Mouse (Mus musculus): ENCODE results near the gene Irf2.

The Irf2 gene

GRCm38 (mm10) chr8:46801153-46801684, 61.7 kb downstream of the Irf2 start:
- DNase-seq (ENCODE audit: low spot score in 2 of 2): no peak

- DNase-seq (ENCODE audit: low spot score in 2 of 2): no peak
Measured at GRCm38 (mm10) chr8:46802009-46802408, 62.5 kb downstream of the Irf2 start.

GRCm38 (mm10) chr8:46804721-46805120, 65.2 kb downstream of the Irf2 start:
- no peak for DNase-seq (ENCODE audit: low spot score in 2 of 2)

GRCm38 (mm10) chr8:46811021-46811622, 71.6 kb downstream of the Irf2 start:
- DNase-seq (ENCODE audit: low spot score in 2 of 2): peak; percentile 6 to 30

GRCm38 (mm10) chr8:46811944-46812343, 72.4 kb downstream of the Irf2 start:
- DNase-seq (ENCODE audit: low spot score in 2 of 2): no peak

DNA sequence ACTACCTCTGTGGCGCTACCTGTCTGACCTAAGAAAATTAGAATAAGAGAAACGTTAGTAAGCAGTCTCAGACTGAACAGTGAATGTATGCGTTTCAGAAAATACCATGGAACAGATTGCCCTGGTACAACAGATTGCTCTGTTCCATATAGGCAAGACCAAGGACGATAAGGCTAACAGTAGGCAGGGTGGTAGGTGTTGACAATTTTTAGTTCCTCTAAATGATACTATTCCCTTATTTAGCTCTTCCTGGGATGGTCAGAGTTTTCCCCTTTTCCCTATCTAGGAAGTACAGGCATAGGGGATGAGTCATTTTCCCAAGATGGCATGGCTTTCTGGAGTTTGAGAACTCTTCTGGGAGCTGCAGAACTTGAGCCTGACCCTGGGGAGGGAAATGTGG, 73.4 kb downstream of the Irf2 start:
- no peak for DNase-seq (ENCODE audit: low spot score in 2 of 2)

GRCm38 (mm10) chr8:46818106-46818989, 78.8 kb downstream of the Irf2 start:
- no peak for DNase-seq (ENCODE audit: low spot score in 2 of 2)

DNA sequence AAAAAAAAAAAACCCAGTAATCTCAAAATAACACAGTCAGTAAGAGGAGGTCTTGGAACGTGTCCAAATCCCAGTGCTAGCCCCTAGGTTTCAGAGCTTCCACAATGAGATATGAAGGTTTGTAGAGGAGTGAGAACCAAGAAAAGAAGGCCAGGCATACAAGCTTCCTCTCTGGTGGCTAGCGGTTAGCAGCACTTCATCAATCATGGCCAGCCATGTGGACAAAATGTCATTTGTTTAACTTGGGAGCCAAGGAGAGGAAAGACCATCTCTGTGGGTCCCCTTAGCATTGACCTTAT, 79.4 kb downstream of the Irf2 start:
- DNase-seq (ENCODE audit: low spot score in 2 of 2): no peak

GRCm38 (mm10) chr8:46828734-46829413, 89.3 kb downstream of the Irf2 start:
- DNase-seq (ENCODE audit: low spot score in 2 of 2): no peak

DNA sequence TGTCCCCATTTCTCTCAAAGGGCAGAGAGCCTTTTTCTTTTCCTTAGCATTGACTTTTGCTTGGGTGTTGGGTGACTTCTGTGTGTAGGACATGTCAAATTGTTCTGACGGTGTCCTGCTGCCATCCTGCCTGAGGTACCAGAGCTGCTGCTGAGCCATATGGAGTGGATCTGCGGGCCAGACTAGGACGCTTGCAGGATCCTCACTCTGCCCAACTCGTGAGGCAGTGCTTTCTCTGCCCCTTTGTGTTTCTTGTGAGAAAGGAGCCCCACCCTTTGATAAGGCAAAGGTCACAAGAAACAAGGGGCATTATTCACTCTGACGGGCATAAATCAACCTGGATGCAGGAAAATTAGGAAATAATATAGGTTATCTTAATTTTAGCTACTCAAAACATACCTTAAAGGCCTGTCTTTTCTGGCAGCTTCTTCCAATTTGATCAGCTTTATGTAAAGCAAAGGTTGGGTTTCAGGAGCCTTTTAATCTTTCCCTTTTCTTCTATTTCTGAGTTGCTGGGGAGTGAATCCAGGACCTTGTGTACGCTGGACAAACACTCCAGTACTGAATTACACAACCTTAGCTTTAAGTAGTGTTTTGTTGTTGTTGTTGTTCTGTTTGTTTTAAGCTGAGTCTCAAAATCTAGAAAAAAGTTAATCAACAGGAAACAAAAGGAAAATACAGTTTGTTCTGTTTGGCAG, 90.0 kb downstream of the Irf2 start:
- no peak for DNase-seq (ENCODE audit: low spot score in 2 of 2)

DNA sequence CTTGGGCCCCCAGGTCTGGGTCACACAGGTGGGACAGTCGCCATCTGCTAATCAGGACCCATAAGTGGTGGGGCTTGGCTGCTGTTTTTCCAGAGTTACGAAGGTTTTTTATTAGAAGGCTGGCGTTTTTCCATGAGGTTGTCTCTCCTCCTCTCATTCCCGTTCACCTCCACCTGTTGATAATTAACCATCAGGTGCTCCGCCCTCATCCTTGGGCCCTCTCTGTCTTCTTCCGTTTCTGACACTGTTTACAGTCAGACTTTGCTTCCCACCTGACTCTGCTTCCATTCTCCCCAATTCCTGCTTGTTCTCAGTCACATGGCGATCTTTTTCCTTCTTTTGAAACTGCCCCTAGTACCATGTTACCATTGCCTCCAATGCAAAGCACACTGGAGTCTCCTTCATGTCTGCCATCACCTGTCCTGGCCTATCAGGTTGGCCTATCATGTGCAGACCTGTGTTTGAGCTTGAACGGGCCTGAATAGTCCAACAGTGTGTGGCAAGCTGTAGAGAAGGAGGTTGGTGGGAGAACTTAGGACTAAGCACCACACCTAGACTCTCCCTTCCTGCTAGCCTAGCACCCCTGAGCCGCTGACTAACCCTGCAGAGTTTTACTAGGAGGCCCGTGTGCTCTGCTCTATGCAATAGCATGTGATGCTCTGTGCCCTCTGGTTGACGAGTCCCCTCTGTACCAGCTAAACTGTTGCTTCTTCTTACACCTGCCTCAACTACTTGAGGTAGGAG, 90.8 kb downstream of the Irf2 start:
- no peak for DNase-seq (ENCODE audit: low spot score in 2 of 2)

DNA sequence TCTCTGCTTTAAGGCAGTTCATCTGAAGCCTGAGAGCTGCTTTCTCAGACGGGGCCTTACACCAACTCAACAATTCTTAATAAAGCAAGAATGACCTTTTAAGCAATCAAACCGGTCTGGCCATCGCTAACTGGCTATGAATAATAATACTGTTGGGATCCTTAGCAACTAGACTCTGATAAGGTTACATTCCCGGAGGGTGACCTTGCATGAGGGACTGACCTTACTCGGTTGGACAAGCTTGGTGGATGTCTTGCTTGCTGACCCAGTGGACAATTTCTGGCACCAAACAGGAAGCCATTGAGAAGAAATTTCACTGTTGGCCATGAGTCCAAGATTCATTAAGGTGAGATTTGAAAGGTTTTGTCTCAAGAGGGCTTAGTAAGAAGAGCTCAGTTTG, 92.4 kb downstream of the Irf2 start:
- DNase-seq (ENCODE audit: low spot score in 2 of 2): no peak

DNA sequence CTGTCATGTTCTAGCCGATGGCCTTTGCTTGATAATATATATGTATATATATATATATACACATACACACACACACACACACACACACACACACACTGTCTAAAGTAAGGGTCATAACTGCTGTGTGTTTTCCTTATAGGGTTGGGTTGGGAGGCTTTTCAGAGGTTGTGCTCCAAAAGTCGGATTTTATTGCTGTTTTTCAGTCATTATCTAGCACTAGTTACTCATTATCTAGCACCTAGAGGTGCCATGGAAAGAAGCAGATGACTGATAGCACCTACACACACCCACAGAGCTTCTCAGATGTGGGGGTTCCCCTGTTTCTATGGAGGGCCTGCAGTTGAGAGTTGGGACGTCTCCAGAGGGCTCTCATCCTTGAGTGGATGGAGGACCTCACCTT, 92.9 kb downstream of the Irf2 start:
- no peak for DNase-seq (ENCODE audit: low spot score in 2 of 2)

GRCm38 (mm10) chr8:46833763-46834162, 94.2 kb downstream of the Irf2 start:
- no peak for DNase-seq (ENCODE audit: low spot score in 2 of 2)

DNA sequence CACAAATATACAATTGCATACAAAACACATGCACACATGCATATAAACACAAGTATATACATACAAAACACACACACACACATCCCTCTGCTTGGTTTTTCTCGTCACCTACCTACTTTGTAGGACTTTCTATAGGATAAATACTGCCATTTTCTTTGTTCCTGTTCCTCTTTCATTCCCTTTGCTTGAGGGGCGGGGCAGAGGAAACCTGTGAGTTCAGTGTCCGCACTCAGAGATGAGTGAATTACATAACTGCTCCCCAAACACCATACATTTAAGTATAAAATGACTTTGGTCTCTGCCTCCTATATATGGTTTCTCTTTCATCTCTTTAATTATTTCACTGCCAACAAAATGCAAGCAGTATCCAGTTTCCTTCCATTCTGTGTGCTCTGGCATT, 94.9 kb downstream of the Irf2 start:
- no peak for DNase-seq (ENCODE audit: low spot score in 2 of 2)

DNA sequence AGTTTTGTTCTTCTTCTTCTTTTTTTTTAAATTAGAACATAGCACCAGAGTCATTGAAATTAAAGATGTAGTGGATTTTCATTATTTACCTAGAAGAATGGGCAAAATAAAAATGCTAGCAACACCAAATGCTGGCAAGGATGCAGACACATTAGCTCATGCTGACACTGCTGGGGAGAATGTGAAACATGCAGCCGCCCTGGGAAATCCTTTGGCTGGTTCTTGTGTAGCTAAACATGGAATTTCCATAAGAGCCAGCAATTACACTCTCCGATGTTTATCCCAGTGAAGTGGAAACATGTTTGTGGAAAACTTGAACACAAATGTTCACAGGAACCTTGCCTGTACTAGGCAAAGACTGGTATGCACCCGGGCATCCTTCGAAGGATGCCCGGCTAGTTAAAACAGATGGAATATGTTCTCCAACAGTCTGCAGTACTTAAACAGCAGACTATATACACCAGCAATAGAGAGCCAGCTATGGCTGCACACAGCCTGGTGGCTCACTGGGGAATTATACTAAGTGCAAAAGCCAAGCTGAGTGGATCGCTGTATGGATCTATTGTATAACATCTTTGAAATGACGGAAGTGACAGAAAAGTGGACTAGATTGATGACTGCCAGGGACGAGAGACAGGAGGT, 96.6 kb downstream of the Irf2 start:
- no peak for DNase-seq (ENCODE audit: low spot score in 2 of 2)

DNA sequence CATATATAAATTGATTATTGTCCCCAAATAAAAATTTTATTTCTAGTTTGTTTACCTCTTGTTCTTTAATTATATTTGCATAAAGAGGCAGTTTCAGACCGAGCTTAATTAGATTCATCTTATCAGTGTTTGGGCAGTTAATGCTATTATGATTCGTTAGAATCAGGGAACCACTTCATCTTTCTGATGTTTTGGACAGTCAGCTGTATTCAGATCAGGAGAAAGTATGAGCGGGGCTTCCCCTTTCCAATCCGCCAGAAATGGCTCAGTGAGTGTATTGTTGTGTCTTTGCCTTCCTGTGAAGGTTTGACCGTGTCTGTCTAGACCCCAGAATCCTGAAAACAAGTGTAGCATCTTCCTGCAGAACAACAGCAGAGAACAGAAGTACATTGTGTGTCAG, 97.4 kb downstream of the Irf2 start:
- no peak for DNase-seq (ENCODE audit: low spot score in 2 of 2)

DNA sequence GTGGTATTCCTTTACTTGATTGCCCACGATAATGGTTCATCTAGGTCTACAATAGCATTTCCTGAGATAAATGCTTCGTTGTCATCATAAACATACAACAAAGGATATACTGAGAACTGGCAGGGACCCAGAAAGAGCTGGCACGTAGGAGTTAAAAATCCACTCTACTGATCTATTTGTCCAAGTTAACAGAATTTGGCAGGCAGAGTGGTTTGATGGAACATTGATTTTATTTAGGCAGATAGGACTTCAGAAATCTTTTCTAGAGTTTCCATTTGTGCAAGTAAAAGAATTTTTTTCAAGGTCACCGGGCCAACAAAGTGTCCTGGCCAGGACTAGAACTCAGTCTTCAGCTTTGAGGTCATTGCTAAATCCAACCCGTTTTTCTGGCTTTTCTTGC, 98.5 kb downstream of the Irf2 start:
- no peak for DNase-seq (ENCODE audit: low spot score in 2 of 2)

- no peak for DNase-seq (ENCODE audit: low spot score in 2 of 2)
Measured at GRCm38 (mm10) chr8:46840390-46840789, 100.9 kb downstream of the Irf2 start.

- no peak for DNase-seq (ENCODE audit: low spot score in 2 of 2)
Measured at GRCm38 (mm10) chr8:46840791-46841190, 101.3 kb downstream of the Irf2 start.

GRCm38 (mm10) chr8:46842676-46843181, 103.2 kb downstream of the Irf2 start:
- DNase-seq (ENCODE audit: low spot score in 2 of 2): peak in 1 of 2 experiments; percentile 37
